Mouse (Mus musculus): Measurements from ENCODE around the gene Tspoap1.

Gene Tspoap1

GRCm38 (mm10) chr11:87760301-87761081 lies at the start of gene Tspoap1:
Gene Tspoap1 (plus strand): TSS chr11:87760541.
- no peak for DNase-seq (ENCODE audit: low spot score)

DNA sequence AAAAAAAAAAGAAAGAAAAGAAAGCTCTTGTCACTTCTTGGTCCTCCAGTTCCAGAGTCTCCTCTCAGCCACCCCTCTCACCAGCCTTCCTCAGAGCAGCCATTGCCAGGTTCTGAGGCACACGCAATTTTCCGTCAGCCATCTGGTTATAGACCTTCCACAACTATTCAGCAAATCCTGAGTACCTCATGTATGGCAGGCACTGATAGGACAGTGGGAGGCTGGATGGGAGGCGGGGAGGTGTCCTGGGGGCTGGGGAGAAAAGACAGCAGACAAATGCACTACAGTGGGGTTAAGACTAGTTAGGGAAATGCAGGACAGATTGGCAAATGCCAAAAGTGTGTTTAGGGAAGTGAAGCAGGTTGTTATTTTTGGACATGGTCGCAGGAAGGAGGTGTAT lies 48.2 kb upstream of the Tspoap1 start:
- no peak for DNase-seq (ENCODE audit: low spot score)

DNA sequence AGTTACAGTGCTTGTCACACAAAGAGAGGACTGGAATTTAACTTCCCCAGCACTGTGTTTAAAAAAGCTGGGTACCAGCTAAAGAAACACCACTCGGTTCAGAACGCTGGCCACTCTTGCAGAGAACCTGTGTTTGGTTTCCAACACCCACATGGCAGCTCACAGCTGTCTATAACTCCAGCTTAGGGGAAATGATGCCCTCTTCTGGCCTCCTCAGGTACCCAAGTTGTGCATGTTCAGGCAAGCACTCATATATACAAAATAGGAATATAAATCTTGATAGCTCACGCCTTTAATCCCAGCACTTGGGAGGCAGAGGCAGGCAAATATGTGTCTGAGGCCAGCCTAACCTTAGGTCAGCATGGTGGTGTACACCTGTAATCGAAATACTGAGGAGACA lies 44.3 kb upstream of the Tspoap1 start:
- DNase-seq (ENCODE audit: low spot score): no peak

DNA sequence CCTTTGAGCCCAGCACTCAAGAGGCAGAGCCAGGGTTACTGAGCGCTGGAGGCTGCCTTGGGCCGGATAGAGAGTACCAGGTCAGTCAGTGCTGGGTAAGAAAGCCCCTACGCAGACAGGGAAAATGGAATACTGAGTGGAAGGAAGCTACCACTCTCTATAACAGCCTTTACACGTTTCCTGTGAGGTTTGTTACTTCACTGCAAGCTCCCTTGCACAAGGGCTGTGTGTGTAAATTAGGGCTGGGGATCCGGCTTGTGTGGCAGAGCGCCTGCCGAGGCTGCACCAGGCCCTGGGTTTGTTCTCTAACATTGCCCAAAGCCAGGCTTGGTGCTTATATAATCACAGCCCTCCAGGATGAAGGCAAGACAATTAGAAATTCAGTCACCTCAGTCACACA lies 40.8 kb upstream of the Tspoap1 start:
- DNase-seq (ENCODE audit: low spot score): no peak

- DNase-seq (ENCODE audit: low spot score): no peak
Observed at GRCm38 (mm10) chr11:87720324-87720723, 40.0 kb upstream of the Tspoap1 start.

DNA sequence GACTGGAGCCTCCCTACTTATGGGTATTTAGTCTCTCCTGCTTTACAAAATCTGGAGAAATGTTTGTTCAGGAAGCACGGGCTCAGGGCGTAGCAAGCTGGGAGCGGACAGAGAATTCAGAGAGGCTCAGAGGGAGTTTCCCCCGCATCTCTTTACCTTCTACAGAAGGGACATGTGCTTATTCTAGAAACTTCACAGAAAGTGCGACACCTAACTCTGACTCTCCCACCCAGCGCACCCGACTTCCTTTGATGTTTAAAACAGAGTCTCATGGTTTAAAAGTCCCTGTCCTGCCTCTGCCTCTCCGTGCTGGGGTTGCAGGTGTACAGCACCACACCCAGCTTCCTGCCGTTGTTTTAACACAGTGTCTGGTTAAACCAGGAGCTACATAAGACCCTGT lies 39.5 kb upstream of the Tspoap1 start:
- DNase-seq (ENCODE audit: low spot score): no peak

DNA sequence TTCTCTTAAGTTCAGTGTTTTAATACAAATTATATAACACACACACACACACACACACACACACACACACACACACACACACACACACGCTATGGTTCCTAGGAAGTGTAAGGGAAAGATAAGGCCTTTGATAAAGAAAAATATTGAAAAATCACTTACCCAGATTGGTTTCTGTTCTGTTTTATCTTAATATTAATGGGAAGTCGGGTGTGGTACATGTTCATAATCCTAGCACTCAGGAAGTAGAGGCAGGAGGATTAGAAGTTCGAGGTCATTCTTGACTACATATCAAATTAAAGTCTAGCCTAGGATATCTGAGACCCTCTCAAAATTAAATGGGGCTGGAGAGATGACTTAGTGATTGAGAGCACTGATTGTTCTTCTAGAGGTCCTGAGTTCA lies 38.2 kb upstream of the Tspoap1 start:
- no peak for DNase-seq (ENCODE audit: low spot score)

- DNase-seq (ENCODE audit: low spot score): no peak
Observed at GRCm38 (mm10) chr11:87722891-87723290, 37.5 kb upstream of the Tspoap1 start.

DNA sequence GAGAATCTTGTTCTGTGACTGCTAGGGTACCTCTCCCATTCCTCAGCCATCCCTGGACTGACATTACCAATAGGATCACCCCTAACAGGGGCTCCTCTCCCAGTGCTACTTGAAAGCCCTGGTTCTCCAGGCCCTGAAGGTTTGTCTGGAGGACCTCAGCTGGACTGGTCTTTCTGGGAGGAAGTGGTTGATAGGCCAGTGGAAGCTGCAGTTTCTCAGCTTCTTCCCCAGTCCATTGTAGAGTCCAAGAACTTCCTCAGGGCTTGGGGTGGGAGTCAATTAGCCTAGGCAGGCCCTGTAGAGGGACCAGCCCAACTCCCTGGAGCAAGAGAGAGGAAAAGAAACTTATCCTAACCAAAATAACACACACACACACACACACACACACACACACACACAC lies 34.8 kb upstream of the Tspoap1 start:
- DNase-seq (ENCODE audit: low spot score): no peak

DNA sequence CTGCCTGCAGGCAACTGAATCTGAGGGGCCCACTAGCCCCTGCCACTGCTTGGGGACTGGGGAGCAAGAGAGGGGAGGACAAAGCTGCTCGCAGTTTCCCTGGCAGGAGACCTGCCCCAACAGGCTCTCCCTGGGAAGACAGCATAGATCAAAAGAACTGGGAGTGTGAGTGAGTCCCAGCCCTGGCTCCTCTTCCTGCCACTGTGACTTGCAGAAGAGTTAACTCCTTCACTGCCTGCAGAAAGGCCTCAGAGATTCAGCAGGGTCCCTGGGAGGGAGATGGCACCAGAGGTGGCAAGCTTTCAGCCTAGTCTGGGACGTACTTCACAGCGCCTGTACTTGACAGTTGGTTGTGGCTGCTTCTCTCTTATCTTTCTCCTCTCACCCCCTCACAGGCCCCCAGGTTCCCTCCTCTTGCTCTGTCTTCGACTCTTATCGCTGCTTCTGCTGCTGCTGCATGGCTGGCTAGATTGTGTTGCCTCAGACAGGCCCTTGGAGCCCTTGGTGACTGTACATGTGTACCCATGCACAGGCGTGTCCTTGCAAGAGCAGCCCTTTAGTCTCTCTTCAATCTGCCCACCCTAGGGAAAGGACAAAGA lies 34.3 kb upstream of the Tspoap1 start:
- DNase-seq (ENCODE audit: low spot score): no peak

- DNase-seq (ENCODE audit: low spot score): no peak
Observed at GRCm38 (mm10) chr11:87727021-87727420, 33.3 kb upstream of the Tspoap1 start.

DNA sequence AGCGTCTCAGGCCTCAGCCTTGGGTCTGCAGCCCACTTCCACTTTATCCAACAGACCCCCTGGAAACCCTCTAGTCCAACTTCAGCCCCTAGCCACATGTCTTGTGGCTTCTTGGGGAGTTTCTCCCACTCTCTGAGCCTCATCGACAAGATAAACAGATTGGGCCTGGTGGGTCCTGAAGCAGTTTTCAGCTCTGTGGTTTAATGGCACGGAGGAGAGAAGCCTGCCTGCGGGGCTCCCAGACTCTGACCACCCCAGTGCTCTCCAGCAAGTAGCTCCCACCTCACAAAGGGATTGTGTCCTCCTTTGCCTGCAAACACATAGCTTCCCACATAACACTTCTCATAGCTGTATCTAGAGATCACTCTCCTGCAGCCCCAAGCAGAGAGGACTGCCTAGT lies 32.9 kb upstream of the Tspoap1 start:
- DNase-seq (ENCODE audit: low spot score): no peak

DNA sequence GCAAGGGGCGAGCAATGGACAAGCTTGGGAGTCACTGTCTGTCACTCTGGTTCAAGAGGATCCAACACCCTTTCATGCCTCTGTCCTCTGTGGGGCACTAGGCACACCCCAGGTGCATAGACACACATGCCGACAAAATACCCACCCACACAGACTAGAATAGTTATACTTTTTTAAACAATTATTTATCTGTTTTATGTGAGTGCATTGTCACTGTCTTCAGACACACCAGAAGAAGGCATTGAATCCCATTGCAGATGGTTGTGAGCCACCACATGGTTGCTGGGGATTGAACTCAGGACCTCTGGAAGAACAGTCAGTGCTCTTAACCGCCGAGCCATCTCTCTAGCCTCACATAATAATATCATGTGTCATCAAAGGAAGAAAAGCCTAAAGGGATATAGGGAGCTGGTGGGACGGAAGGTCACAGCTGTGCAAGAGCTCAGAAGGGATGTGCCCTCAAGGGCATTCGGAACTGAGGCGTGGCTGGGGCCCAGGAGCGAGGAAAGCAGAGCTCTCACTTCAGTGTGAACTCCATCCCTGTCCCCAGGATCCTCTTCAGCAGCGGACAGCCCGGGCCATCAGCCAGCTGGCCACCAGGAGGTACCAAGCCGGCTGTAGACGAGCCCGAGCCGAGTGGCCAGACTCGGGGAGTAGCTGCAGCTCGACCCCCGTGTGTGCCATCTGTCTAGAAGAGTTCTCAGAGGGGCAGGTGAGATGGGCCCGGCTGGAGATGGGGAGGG lies 31.3 kb upstream of the Tspoap1 start:
- DNase-seq (ENCODE audit: low spot score): no peak

GRCm38 (mm10) chr11:87729593-87730185 lies 30.7 kb upstream of the Tspoap1 start:
- DNase-seq (ENCODE audit: low spot score): no peak

DNA sequence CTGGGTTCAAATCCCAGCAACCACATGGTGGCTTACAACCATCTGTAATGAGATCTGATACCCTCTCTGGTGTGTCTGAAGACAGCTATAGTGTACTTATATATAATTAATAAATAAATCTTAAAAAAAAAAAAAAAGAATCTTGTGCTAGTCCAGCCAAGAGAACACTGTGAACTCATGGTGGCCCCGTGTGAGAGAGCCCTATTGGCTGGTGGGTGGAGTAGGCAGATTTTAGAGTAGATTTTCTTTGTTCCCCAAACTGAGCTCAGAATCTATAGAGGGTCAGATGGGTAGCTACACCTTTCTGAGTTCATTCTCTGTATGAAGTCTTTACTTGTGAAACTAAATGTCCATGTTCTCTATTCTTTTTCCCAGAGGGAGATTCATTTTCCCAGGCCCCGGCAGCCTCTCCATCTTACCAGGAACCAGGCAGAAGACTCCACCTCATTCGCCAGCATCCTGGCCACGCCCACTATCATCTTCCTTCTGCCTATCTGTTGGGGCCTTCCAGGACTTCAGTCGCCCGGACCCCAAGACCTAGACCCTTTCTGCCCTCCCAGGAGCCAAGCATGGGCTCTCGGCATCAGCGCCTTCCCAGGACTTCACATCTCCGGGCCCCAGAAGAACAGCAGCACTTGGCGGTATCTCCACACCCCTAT lies 29.6 kb upstream of the Tspoap1 start:
- no peak for DNase-seq (ENCODE audit: low spot score)

DNA sequence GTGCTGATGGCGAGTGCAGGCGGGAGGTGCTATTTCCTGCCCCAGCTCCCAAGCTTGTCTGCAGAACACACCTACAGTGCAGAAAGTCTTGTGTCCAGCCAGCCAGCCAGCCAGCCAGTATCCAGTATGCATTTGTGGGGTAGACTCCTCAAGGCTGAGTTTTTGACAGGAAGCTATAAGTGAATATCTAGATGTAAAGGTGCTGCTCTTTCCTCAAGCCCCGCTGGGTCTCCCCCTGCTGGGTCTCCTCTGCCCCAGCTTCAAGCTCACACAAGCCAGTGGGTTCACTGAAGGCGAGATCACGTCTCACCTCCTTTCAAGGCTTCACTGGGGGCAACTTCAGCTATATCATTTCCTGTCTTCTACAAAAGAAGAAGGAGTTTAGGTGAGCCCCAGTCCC lies 26.0 kb upstream of the Tspoap1 start:
- DNase-seq (ENCODE audit: low spot score): no peak

DNA sequence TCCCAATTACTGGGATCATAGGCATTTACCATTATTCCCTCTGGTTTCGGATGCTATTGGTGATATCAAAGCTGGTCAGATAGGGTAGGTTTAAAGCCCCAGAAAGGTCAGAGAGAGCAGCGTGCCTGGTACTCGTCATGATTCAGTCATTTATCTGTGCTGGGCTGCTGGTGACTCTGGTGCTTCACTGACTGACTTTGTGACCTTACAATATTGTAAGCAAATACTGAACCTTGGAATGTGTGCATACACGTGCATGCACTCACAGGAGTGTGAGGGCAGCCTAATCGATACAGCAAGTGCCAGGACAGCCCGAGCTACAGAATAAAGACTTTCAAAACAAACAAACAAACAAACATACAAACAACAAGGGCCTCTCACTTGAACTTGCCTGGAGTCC lies 24.6 kb upstream of the Tspoap1 start:
- no peak for DNase-seq (ENCODE audit: low spot score)

DNA sequence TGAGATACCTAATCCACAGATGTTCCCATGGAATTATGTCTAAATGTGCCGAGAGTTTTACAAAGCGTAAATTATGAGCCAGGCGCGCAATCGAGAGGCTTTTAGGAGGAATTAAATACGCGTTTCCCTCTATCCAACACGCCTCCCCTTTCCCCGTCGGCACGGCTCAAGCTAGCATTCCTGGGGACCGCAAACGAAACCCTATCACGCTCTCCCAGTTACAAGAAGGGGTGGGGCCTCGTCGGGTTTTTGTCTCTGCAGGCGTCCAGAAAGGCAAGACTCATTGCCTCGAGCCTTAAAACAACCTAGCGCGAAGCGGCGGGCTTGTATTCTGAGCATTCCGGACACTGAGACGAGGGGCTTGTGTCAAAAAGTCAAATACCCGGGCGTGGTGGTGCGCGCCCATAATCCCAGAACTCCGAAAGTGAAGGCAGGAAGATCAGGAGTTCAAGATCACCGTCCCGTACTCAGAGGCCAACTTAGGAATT lies 23.6 kb upstream of the Tspoap1 start:
- DNase-seq (ENCODE audit: low spot score): no peak

DNA sequence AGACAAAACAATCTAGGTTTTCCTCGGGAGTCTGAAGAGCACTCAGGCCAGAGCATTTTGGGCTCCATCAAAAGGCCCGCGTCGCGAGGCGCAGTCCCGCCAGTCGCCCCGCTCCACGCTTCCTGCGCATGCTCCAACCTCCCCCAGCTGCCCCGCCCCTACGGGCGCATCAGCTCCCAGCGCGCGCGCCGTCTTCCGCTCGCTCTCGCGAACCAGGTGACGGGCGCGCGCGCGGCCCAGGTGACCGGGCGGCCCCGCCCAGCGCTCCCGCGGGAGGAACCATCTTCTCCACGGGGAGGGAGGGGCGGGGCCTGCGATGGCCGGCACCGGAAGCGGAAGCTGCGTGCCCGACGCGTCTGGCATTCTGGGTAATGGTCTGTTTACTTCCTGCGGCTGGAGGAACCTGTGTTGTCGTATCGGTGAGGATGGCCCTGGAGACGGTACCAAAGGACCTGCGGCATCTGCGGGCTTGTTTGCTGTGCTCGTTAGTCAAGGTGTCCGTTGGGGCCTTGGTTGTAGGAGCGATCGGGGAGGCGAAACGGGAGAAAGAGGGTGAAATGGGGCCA lies 23.1 kb upstream of the Tspoap1 start, which contains the start of gene Supt4a:
Supt4a (plus strand) TSS at position 378 of the 566 bp plus-strand sequence.
- DNase-seq (ENCODE audit: low spot score): no peak

DNA sequence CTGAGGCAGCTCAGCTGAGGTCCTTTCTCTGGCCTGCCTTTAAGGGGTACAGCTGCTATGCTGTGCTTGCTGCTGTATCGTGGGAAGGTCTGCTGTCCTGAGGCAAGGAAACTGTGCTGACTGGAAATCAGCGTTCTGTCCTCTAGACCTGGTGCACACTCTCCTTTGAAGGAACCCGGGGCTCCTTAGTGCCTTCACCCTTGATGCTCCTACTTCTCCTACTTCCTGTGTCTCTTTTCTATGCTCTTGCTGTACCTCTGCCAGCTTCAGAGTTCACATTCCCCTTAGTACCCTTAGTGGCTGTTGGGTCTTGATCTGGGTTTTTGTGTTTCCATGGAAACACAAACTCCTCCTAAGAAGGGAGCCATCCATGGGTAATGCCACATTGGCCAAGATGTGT lies 16.6 kb upstream of the Tspoap1 start:
- no peak for DNase-seq (ENCODE audit: low spot score)

DNA sequence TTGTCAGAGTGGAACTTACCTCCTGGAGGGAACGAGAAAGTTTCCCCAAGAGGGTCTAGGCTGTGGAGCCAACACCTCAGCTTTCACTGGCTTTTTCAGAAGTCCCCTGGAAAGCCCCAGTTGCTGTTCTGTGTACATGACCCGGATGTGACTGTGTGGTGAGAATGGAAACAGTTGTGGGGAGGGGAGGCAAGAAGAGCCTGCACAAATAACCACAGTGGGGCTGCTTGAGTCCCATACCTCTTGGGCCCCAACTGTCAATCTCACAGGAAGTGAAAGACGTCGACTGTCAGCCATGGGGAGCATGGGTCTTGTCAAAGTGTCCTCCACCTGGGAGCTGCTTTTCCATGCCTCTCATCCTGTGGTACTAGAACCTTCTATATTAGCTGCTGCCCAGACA lies 15.4 kb upstream of the Tspoap1 start:
- no peak for DNase-seq (ENCODE audit: low spot score)

Data from layer of hippocampus, adult 9-10 months (tissue).